Mouse (Mus musculus) common myeloid progenitor, adult 5-6 weeks (primary cell): ENCODE results near the gene Tenm4. TPM values are rescaled to one million over a fixed set of nuclear protein-coding genes. Genes with fewer than 3 reads are reported as not detected.
A peak's percentile ranks its signal among the peaks of the same experiment; 100 is the strongest.

ENCODE experiments used
- ATAC-seq: replicated peaks from 2 replicates; pipeline ENCODE4 v1.8.0; 2016; ENCODE audit warnings: low read depth, mild to moderate bottlenecking, moderate TSS enrichment, inconsistent platforms; ENCODE audit not compliant: poor library complexity, severe bottlenecking
- total RNA-seq: library from RNA; stranded (forward); fragments of 200-1000, 187-1606 nt; gene quantifications from 2 replicates; pipeline ENCODE4 v1.2.3, GENCODE M21; 2017

Tenm4 gene
- total RNA-seq, 1 experiment from 2014 or later, result not detected

DNA sequence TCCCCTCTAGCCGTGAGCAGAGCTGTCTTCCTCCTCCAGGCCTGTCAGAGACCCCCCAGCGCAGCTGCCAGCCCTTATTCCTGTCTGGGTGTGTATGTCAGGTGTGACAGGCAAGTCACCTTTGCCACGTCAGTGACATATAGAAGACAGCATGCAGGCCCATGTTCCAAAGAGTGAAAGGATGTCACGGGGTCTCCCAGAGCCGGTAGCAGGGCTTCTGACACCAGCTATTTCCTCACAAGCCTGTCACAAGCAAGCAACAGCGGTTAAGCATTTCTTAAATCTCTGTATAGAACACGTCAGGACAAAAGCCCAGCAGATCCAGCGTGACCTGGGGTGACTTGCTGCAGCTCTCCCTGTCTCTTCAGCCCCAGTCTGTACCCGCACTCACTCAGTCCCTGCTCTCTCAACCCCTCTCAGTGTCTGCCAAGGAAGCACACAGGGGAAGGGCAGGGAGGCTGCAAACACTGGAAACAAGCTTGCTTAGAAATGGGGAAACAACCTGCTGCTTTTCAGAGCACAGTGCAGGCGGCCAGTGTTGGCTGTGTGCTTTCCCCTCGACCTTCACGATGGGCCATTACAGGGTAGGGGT, 276.9 kb downstream of the Tenm4 start:
- no peak for ATAC-seq

DNA sequence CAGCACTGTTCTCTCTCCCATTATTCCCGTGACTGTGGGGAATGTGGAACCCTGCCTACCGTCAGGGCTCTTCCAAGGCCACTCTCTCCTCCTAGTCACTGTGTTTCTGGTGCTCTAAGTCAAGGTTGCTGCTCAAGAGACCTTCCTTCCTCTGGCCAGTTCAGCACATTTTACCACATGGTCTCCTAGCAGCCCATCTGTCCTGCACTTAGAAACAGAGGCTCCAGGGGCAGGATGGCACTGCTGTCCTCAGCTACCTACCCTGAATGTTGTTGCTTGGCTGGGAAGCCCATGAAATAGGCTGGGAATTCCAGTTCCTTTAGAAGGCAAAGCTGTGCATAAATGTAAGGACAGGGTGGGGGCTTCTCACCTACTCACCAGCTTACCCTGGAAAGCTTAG, 284.9 kb downstream of the Tenm4 start:
- no peak for ATAC-seq

DNA sequence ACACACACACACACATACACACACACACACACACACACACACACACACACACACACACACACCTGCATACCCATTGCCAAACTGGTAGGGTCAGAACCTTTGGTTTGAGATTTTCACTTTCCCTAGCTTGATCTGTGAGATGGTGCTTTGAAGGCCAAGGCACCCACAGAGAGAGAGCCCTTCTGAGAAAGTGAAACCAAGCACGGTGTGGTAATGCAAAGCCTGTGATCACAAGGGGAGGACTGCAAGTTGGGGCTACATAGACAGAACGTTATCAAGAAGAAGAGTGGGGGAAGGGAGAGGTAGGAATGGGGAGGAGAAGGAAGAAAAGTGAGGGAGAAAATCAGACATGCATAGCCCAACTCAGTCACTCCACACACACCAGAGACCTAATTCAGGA, 285.6 kb downstream of the Tenm4 start:
- ATAC-seq, result no peak

DNA sequence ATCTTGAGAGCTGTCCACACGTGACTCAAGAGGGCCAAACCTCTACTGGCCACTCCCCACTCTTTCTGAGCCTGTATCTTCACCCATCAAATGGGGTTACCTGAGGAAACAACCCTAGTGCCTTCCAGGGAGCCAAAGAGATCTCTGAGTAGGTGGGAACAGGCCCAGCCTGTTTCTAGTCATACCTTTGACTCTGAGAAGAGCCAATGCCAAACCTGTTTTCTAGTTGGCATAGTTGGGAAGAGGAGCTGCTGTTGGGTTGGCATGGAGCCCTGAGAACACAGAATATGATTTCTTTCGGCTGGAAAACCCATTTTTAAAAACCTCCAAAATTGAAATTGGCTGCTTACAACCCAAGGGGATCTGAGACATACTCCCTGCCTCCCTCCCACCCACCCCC, 286.8 kb downstream of the Tenm4 start:
- no peak for ATAC-seq

DNA sequence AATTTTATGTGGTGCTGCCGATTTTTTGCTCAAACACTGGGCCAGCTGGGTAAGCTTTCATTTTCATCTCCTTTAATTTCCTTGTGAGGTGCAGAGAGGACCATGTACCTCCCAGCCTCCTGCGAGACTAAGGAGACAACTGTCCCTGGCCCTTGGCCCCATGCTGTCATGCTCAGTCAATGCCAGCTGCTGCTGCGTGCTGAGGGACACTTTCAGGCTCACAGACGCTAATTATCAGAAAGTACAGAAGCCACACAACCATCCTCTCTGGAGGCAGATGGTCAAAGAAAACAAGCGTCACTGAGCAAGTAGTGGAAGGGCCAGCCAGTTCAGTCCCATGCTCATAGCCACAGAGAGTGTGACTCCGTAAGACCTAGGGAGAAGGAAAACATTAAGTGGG, 287.9 kb downstream of the Tenm4 start:
- ATAC-seq, result no peak

DNA sequence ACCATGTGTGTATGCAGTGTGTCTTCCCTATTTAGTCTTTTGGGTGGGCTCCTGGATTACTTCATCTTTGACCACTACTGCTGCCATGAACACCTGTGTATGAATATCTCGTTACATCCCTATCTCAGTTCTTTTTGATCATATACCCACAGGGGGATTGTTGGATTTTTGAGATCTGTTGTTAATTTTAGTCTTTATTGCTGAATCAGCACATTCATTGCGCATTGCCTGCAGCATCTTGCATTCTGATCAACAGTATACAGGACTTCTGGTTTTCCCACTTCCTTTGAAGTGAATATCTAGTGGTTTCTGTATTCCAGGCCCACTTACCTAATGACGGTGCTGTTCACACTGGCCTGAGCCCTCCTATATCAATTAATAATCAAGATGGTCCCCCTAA, 295.7 kb downstream of the Tenm4 start:
- no peak for ATAC-seq

DNA sequence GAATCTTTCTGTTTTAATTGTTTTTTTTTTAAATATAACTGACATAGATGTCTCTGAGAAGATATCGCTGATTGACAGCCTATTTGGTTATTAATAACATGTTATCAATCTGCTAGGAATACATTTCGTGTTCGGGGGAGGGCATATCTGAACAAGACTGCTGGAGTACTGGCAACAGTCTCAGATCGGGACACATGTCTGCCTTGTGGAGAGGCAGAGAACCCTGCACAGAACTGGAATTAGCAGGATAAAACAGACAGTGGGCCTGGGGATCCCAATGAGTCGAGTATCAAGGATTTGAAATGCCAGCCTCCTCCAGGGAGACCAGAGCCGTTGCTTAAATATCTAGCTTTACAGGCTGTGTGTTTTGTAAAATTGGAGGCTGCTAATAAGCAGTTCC, 299.8 kb downstream of the Tenm4 start:
- ATAC-seq, result no peak

DNA sequence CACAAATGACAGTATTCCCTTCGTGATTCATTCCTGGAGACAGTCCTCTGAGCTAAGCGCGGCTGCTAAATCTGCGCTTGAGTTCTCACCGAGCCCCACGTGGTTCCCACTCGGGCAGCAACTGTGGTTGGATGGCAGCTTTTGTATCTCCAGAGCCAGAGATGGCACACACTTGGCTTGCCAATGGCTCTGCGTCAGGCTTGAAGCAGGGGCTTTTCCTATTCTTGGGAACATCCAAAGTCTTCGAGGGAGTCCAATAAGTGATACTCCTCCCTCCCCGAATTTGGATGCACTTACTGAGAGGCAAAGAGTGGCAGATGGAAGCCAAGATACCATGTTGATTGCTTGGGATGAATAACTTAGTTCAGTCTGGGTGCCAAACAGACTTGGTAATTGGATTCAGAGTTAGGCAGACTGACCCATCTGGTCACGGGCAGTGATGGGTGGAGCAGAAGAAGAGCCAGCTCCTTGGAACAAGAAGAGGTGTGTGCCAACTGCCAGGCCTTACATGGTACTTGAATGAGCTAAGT, 303.6 kb downstream of the Tenm4 start:
- ATAC-seq, result no peak

DNA sequence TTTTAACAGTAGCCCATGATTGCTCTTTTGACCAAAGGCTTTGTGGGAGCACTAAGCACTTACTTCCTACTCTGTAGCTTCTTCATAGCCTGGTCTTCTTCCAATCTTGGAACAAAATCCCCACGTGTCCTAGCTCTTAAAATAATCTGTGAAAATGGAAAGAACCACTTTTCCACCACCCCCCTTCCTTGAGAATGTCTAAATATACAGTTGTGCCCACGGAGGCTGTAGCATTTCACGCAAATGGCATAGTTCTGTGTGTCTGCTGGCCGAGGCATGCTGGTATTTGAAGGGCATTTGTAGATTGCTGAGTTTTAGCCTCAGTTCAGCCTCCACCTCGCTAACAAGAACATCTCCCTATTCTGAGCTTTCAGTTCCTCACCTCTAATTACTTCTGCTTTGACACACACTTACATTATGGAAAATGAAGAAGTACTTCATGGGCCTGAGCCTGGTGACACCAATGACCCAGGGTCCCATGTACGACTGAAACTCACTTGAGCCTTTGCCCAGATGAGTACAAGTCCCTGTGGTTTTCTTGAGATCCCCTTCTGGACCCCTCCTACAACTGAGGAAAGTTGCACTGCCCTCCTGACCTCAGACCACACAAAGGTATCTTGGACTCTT, 306.1 kb downstream of the Tenm4 start:
- peak; percentile 78 for ATAC-seq

DNA sequence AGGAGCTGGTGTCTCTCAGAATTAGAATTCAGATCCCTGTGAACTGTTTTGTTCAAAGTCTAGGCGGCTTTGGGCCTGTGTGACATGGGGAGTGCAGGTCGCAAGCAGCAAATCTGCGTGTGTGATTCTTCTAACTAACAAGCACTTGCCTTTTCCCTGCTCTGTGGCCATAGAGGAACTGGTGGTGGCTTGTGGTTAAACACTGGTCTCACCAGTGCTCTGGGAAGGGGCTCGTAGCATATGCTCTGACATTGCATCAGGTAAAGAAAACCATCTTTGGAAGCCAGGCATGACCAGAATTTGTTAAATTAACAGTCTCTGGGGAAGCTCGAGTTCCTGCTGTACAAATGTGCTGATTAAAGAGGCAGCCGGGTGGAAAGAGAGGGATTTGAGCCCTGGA, 308.1 kb downstream of the Tenm4 start:
- ATAC-seq, result peak; percentile 48

DNA sequence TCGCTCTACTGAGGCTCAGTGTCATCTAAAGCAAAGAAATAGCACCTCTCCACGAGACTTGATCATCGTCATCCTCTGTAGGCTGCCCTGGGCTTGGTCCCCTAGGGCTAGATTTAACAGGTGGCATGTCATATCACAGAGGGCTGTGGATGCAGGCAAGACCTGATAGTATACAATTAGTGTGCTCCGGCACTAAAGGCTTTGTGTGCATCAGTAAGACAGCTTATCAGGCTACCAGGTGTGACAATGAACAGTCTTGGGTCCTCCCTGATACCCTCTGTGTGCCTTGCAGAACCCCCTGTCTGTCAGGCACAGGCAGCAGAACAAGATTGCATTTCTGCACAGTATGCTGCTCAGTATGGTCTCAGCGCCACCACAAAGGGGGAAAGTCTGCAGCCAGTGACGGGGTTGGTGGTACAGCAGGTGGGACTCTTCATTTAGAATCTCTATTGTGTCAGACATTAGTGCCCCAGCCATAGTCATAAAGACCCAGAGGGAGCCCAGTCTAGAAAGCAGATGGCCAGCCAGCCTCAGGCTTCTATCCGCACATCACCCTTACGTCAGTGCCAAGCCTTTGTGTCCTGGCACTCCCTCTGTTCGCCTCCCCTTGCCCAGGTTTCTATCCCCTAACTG, 309.4 kb downstream of the Tenm4 start:
- ATAC-seq, result no peak

DNA sequence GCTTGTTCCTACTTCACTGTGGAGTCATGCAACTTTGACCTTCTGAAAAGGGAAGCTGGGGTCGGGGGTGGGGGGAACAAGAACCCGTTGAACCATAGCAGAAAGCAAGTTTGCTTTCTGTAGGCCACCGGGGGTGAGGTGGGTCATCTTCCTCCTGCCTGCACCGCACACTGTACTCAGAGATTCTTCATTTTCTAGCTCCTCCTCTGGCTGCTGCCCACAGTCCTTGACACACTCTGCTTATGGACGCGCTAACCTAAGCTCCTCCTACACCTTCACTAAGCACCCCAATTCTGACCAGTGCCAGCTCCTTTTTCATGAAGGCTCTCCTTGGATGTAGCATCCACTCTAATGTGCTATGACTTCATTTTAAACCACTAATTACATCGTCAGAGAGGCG, 311.9 kb downstream of the Tenm4 start:
- ATAC-seq, result peak; percentile 62

DNA sequence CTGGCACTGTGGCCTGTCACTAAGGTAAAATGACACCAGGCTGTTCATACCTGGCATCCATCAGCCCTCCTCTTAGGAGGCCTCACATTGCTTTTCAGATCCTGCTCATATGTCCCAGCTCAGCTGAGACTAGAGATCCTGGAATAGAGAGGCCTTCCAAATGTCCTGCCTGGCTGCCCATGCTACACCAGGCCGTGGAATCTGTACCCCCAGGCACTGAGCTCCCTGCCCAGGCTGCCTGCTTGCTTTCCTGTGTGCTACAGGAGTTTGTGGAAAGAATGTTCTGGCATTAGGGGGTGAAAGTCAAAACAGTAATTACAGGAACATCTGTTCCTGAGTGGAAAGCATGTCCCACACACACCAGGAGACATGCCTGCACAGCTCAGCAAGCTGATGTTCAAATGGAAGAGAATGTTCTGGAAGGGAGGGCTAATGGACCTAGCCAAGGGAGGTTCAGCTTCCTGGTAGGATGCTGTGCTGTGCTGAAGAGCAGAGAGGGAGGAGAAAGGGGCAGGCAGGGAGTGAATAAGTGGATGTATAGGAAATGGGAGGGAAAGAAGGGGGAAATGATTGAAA, 313.0 kb downstream of the Tenm4 start:
- no peak for ATAC-seq

DNA sequence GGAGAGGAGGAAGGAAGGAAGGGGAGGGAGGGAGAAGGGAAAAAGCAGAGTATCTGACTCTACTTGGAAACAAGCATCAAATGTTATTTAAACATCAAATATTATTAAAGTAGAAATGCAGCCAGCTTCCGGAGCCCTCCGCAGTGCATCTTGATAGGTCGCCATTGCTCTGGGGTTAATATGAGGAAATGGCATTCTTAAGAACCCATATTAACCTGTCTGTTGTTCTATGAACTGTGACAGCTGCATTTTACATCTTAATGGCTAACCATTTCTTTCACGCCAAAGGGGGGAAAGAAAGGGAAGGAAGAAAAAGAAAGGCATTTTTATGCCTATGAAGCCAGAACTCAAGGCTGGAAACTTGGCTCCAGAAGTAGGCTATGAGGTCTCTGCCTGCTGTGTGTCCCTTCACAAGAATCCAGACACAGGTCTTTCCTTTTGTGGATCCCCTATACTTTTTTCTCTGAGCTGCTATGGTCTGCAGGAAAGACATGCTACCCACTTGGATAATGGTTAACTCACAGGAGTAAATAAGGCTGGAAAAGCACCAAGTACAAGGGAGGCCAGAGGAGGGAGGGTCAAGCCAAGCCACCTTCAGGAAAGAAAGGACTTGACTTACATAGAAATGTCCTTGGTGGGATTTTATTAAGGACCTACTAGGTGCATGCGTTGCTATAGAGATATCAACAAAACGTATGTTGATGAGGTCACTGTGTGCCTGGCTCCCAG, 318.5 kb downstream of the Tenm4 start:
- no peak for ATAC-seq

DNA sequence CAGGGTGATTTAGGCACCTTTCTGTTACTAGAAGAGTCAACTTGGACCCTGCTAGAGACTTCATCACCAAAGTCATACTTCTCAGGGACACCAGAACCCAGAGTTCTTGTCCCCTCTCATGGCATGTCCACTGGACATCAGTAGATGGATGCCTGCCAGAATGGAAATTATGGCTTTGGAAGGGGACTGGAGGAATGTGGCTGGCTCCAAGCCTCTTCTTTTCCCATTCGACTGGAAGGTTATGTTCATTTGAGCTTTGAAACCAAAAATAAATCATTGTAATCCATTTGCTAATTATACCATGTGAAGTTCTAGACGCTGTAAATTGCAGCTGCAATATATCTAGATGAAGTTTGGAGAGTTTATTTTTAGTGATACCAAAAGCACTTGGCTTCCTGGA, 320.9 kb downstream of the Tenm4 start:
- ATAC-seq, result no peak

DNA sequence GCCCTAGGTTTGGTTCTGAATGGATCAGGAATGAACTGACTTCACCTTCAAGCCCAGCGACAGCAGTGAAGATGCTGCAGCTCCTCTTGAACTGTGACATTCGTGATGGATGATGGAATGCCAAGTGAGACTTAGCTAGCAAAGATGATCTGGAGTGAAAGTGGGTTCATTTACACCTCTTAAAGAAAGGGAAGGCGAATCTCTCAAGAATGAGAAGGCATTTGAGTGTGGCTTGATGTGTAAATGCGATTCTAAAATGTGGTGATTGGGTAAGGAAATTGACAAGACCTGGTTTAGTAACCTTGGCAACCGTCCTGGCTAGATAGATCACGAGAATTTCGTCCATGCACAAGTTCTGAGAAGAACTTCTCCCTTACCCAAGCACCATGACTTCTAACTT, 321.6 kb downstream of the Tenm4 start:
- no peak for ATAC-seq

DNA sequence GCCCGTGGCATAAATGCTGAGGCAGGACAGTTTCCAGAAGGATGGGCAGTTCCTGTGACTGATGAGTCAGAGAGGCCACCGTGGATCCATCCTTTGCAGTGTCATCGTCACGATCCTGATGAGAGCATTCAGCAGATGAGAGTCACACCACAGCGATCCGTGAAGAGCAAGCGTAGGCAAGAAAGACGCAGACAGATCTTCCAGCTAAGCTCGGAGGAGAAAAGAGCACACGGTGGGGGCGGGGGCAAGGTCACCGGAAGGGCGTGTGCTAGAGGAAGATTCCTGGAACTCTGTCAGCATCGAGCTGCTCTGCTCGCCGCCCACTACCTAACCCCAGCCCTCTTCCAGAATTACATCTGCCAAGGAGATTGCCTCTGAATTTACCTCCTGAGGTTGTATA, 323.0 kb downstream of the Tenm4 start:
- ATAC-seq, result no peak

DNA sequence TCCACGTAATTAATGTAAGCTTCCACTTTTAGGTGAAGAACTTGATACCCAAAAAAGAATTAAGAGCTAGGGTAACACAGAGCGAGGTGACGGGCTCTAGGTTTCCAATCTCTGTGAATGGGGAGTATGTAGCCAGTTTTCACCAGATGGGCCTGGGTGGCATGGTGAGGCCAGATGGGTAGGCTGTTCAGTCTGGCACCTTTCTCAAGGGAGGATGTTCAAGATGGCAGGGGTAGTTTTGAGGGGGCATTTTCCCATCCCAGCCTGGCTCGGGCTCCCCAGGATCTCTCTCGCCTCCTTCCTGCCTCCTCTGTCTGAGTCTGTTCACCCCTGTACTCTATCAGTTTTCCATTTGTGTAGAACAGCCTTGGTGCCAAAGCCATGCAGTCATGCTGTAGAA, 329.1 kb downstream of the Tenm4 start:
- ATAC-seq, result no peak

DNA sequence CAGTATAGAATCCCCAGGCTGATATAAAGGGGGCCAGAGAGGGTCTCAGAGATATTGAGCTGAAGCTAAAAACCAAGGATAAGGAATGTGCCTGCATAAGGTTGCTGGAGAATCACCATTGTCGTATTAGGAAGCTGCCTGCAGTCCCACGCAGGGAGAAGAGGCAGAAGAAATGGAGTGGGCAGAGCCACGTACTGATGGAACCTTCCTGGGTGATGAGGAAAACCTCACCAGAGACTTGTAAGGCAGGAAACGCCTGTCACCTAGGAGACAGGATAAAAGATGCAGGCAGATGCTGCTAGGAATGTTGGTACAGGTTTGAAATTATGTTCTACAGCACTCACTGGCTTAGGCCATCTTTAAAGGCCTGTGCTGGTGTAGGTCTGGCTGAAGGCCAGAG, 329.8 kb downstream of the Tenm4 start:
- ATAC-seq, result no peak

DNA sequence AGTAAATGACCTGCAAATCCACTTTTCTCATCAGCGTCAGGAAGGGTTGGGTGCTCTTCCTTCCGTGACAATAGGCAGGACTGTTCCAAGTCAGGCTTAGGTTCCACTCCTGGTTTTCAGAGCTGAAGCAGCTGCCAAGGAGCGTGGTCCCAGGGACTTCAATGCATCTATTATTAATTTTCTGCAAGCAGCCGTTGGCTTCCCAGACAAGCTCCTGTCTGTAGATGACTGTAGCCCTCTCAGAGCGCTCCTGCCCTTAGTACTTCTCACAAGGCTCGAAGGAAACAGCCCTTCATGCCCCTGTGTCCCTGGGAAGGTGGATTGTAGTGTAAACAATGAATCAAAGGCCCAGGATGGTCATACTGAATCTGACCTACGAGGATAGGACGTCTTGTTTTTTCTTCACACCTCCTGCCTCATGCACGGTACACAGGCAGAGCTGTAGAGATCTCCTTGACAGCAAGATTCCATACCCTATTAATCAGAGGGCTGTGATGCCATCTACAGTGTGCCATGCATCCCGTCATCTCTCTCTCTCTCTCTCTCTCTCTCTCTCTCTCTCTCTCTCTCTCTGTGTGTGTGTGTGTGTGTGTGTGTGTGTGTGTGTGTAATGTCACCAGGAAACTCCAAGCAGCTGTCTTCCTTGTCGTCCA, 331.4 kb downstream of the Tenm4 start:
- no peak for ATAC-seq
